Mouse (Mus musculus) adrenal gland, postnatal 10 days (tissue): Measurements from ENCODE around the gene Fnd3c2. TPM values are rescaled to one million over a fixed set of nuclear protein-coding genes. Genes with fewer than 3 reads are reported as not detected.
"Not testable (repeated sequence)": the region's sequence is repeated elsewhere in the genome, so short reads cannot be mapped to it uniquely, and the experiment has no call there.

Source experiments
- DNase-seq: peaks from one replicate; pipeline ENCODE4 v3.0.0; 2021; ENCODE audit warnings: mixed read lengths
- long read RNA-seq, 2 experiments: library from polyadenylated mRNA; stranded (forward); transcript quantifications; one replicate each; pipeline ENCODE4 v2.0.0; 2021
- total RNA-seq, 2 experiments: library from RNA; stranded (reverse); gene quantifications; 2 replicates each; pipeline ENCODE4 v1.2.3; 2021

Gene Fnd3c2
- total RNA-seq, result under 1 TPM in 1 of 2 experiments, not detected in 1; 0.15 TPM
- long read RNA-seq, experiment 1, result 0 reads
- long read RNA-seq, experiment 2, result 0 reads

- no peak for DNase-seq
Measured at GRCm38 (mm10) chrX:106255276-106255675, at the start of gene Fnd3c2. Gene Fnd3c2, minus strand, starts transcription at chrX:106255376.

DNA sequence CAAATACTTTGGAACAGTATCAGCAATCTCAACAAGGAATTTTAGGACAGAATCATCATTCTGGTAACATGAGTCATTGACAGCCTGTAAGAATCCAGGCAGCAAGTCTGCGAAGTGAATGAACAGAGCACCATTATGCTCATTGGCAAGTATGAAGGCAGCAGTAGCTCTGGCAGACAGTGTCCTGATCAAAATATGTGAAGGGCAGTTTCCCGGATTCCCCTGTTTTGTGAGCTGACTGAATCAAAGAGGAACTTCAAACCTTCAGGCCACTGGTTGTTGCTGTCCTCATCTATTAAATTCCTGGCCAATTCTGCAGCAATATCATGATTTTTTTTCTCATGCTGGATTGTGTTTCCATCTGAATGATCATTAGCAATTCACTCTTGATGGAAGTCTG is 29.3 kb upstream of the Fnd3c2 start:
- DNase-seq, result no peak

GRCm38 (mm10) chrX:106221058-106221457 is 34.1 kb downstream of the Fnd3c2 start, which contains the start of gene Taf9b:
Gene Taf9b, minus strand, starts transcription at chrX:106221158.
- no peak for DNase-seq

GRCm38 (mm10) chrX:106219171-106220032 is 35.8 kb downstream of the Fnd3c2 start:
- DNase-seq, result peak; percentile 79

DNA sequence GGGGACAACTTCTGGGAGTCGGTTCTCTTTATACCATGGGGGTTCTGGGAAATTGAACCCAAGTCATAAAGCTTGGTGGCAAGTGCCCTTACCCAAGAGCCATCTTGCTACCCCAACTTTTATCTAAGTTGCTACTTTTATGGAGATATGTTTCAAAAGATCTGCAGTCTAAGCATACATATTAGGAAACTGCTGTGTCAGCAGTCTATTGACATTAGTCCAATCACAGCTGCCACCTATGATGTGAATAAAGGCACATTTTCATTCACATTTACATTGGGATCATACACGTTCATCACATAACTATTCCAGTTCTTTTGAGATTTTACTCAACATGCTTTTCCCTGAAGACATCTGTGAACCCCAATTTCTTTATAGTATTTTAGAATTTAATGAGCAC is 46.1 kb downstream of the Fnd3c2 start:
- DNase-seq, result no peak

DNA sequence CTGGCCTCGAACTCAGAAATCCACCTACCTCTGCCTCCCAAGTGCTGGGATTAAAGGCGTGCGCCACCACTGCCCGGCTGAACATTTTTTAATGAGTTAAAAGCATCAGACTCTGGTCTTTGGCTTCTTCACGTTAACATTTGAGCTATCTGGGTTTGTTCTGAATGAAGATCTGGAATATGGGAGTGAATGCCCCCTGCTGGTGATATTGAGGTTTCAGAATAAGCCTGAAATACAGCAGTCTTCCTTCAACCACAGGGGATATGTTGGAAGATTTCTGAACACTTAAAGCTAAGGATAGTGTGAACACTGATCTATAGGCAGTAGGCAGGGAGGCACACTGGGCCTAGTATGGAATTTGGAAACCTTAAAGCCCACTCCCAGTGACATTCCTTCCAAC is 56.3 kb downstream of the Fnd3c2 start:
- DNase-seq, result no peak

DNA sequence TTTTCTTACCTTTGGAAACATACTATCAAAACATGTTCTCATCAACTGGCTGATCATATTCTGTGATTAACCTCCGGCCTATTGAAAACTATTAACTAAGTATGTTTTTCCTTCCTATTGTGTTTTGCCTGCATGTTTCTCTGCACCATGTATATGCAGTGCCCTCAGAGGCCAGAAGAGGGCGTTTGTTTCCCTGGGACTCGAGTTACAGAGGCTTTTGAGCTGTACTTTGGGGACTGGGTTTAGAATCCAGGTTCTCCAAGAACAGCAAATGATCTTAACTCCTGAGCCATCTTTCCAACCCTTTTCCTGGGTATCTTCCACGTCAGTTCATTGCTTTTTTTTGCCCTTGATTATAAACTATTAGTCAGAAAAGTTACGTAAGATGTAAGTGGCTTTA is 57.9 kb downstream of the Fnd3c2 start:
- no peak for DNase-seq

- not testable (repeated sequence) for DNase-seq
Measured at GRCm38 (mm10) chrX:106194361-106194760, 60.8 kb downstream of the Fnd3c2 start.

DNA sequence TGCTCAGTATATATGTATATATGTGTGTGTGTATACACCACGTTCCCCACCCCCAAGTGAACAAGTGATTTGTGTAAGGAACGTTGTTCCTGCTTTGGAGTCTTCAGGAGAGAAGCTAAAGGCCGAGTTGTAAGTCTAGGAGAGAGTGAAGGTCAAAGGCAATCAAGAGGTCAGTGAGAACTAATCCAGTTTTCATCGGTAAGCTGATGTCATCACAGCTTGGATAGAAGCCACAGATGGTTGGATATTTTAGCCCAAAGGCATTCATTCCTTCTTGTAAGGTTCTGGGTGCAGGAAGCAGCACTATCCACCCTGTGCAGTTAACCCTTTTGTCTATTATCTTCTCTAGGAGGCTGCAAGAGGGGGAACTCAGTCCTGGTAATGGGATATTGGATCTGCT is 65.1 kb downstream of the Fnd3c2 start:
- DNase-seq, result no peak

- no peak for DNase-seq
Measured at GRCm38 (mm10) chrX:106189356-106189755, 65.8 kb downstream of the Fnd3c2 start.

- peak; percentile 42 for DNase-seq
Measured at GRCm38 (mm10) chrX:106187737-106188136, 67.4 kb downstream of the Fnd3c2 start.

- DNase-seq, result peak; percentile 92
Measured at GRCm38 (mm10) chrX:106186713-106187649, 68.2 kb downstream of the Fnd3c2 start, which contains the start of gene Pgk1. Gene Pgk1, plus strand, starts transcription at chrX:106187100.

GRCm38 (mm10) chrX:106185706-106186105 is 69.5 kb downstream of the Fnd3c2 start:
- DNase-seq, result no peak

Other genes with a start within 250 kb of the Fnd3c2 start
- 10 to 100 TPM; 55.0 to 59.2 TPM for gene Magt1, start 243.5 kb downstream of the Fnd3c2 start, total RNA-seq
- gene Cox7b, start 239.7 kb downstream of the Fnd3c2 start, total RNA-seq, result 100 to 1,000 TPM; 959 to 981 TPM
- 10 to 100 TPM; 22.9 to 26.2 TPM for gene Atp7a, start 228.1 kb downstream of the Fnd3c2 start, total RNA-seq
- gene Tlr13, start 112.2 kb downstream of the Fnd3c2 start, total RNA-seq, result 1 to 10 TPM; 1.2 to 1.5 TPM
- 100 to 1,000 TPM; 405 to 424 TPM for gene Pgk1, start 68.3 kb downstream of the Fnd3c2 start, total RNA-seq
- 10 to 100 TPM; 12.2 to 15.5 TPM for gene Taf9b, start 34.2 kb downstream of the Fnd3c2 start, total RNA-seq
- 1 to 10 TPM in 1 of 2 experiments, under 1 TPM in 1; 0.90 to 7.3 TPM for gene Fndc3c1, start 230.0 kb upstream of the Fnd3c2 start, total RNA-seq